10 mouse cellular contexts compared by ENCODE assay signal in the genomic region with DNA sequence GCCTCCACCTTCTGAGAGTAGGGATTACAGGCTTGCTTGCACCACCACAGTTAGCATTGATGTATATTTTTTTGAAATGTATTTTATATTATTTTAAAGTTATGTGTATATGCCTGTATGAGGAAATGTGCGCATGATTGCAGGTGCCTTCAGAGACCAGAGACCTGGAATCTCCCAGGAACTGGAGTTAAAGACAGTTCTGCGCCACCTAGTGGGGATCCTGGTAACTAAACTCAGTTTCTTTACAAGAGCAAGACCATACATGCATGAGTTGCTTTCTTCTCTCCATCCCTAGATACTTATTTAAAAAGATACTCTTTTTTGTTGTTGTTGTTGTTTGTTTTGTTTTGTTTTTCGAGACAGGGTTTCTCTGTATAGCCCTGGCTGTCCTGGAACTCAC. TPM values are rescaled to one million over a fixed set of nuclear protein-coding genes. Genes with fewer than 3 reads are reported as not detected.
DNase-seq lines count a peak whose midpoint lies in the region; ATAC-seq and TF ChIP-seq lines count a peak whose summit lies in the region.
"Had no signal": no experiment of that assay in that cellular context is flagged by ENCODE, and none has a peak within 500 bp of the region (broad histone marks: within the 10 kb centered on the region; RNA-seq: fewer than 3 reads in every experiment).

No protein-coding gene starts in this region.

- H3K9ac ChIP-seq in midbrain, embryonic 11.5 days (ENCODE audit: low read length) = no peak overlapping the region
- H3K9ac ChIP-seq in midbrain, embryonic 16.5 days (ENCODE audit: low read depth, low read length) = no peak overlapping the region
- H3K9ac ChIP-seq: heart, embryonic 15.5 days had no signal

- H3K9me3 ChIP-seq in midbrain, embryonic 11.5 days (ENCODE audit: control insufficient read depth, low read length) = no peaks in the 10 kb centered on the region
- H3K9me3 ChIP-seq in midbrain, embryonic 16.5 days (replicated peaks; ENCODE audit: control insufficient read depth, low read length, poor library complexity, severe bottlenecking) = no peaks in the 10 kb centered on the region
- H3K9me3 ChIP-seq: heart, embryonic 15.5 days had no signal

- H3K4me1 ChIP-seq in midbrain, embryonic 11.5 days (ENCODE audit: control insufficient read depth, insufficient read depth, low read length) = peaks cover under 1% of the 10 kb centered on the region; the same call in 1 of the 2 replicates
- H3K4me1 ChIP-seq in midbrain, embryonic 16.5 days (ENCODE audit: control insufficient read depth, insufficient read depth, low read length) = peaks cover 4% of the 10 kb centered on the region; the same call in 1 of the 2 replicates
- peaks cover 9% of the 10 kb centered on the region; the same call in 1 of the 2 replicates for H3K4me1 ChIP-seq in bone marrow macrophage, adult 2 months (ENCODE audit: control insufficient read depth, insufficient read depth, low read length)

- H3K27me3 ChIP-seq in midbrain, embryonic 11.5 days (ENCODE audit: control insufficient read depth, insufficient read depth, low read length) = no peaks in the 10 kb centered on the region
- no peaks in the 10 kb centered on the region for H3K27me3 ChIP-seq in midbrain, embryonic 16.5 days (ENCODE audit: control insufficient read depth, insufficient read depth, low read depth, low read length)
- H3K27me3 ChIP-seq: heart, embryonic 15.5 days had no signal

- no peak overlapping the region for H3K4me2 ChIP-seq in midbrain, embryonic 11.5 days
- no peak overlapping the region for H3K4me2 ChIP-seq in midbrain, embryonic 16.5 days (ENCODE audit: low read length)
- H3K4me2 ChIP-seq: heart, embryonic 15.5 days had no signal

- 20% methylated on average over 3 of the region's 3 CpGs for WGBS in midbrain, embryonic 11.5 days
- 17% methylated on average over 3 of the region's 3 CpGs for WGBS in midbrain, embryonic 16.5 days

- TF ChIP-seq CTCF in bone marrow macrophage, adult 2 months (IDR thresholded peaks at IDR 0.05; ENCODE audit: low read depth, low read length) = peak; percentile 35; the same call in 1 of the 2 replicates

- no peak for ATAC-seq in cerebellum, adult (ENCODE audit: insufficient number of reproducible peaks, low FRiP score, low TSS enrichment)
- no peak for ATAC-seq in midbrain, embryonic 11.5 days (ENCODE audit: low FRiP score)
- ATAC-seq in midbrain, embryonic 16.5 days = no peak
- peak; percentile 50; the same call in 1 of the 2 replicates for ATAC-seq in frontal cortex, adult (ENCODE audit: low TSS enrichment)

- no peak overlapping the region for H3K4me3 ChIP-seq in midbrain, embryonic 11.5 days (ENCODE audit: low read depth, low read length)
- H3K4me3 ChIP-seq in midbrain, embryonic 16.5 days (ENCODE audit: low read depth, low read length) = no peak overlapping the region
- H3K4me3 ChIP-seq in bone marrow macrophage, adult 2 months (ENCODE audit: insufficient read depth, low read length) = no peak overlapping the region
- H3K4me3 ChIP-seq: heart, embryonic 15.5 days; myocyte had no signal

- H3K36me3 ChIP-seq in midbrain, embryonic 11.5 days (ENCODE audit: control insufficient read depth, insufficient read depth, low read length) = no peaks in the 10 kb centered on the region
- H3K36me3 ChIP-seq in midbrain, embryonic 16.5 days (ENCODE audit: control insufficient read depth, insufficient read depth, low read length) = no peaks in the 10 kb centered on the region
- H3K36me3 ChIP-seq: heart, embryonic 15.5 days had no signal

- no peak for TF ChIP-seq POLR2A in bone marrow macrophage, adult 2 months (IDR thresholded peaks at IDR 0.05; ENCODE audit: borderline replicate concordance, low read depth, low read length)

- H3K27ac ChIP-seq in midbrain, embryonic 11.5 days (ENCODE audit: low read depth, low read length) = no peak overlapping the region
- no peak overlapping the region for H3K27ac ChIP-seq in midbrain, embryonic 16.5 days (ENCODE audit: low read length)
- H3K27ac ChIP-seq in bone marrow macrophage, adult 2 months (ENCODE audit: insufficient read depth, low read depth, low read length) = no peak overlapping the region
- H3K27ac ChIP-seq: heart, embryonic 15.5 days had no signal

- DNase-seq in cerebellum, adult 18-20 months = peak; percentile 77
- peak; percentile 97 for DNase-seq in midbrain, embryonic 11.5 days (ENCODE audit: low spot score, missing footprints)
- peak; percentile 51 to 78 for DNase-seq in lung, adult 18-20 months
- DNase-seq in spleen, postnatal 4 days (ENCODE audit: low spot score in 2 of 2) = peak; percentile 72 to 87

RNA-seq across cellular contexts. Expression of a gene that starts 4.5 kb away (rescaled TPM):
- polyA plus RNA-seq in midbrain, embryonic 11.5 days (2014; fragmentation: Nextera tagmentation; extraction: Ambion mirVana) = 9.4 and 12.2 TPM in 2 replicates
- polyA plus RNA-seq in midbrain, embryonic 16.5 days (2015; fragmentation: Nextera tagmentation; extraction: Ambion mirVana) = 14.3 and 15.2 TPM in 2 replicates
- polyA plus RNA-seq in bone marrow macrophage, adult 2 months (2012; ENCODE audit: insufficient read depth, insufficient read length, missing spikeins) = 15.7 and 18.3 TPM in 2 replicates

RNA-seq across cellular contexts. Expression of a gene that starts 19.1 kb away (rescaled TPM):
- 27.6 and 32.0 TPM in 2 replicates for polyA plus RNA-seq in midbrain, embryonic 11.5 days (2014; fragmentation: Nextera tagmentation; extraction: Ambion mirVana)
- 15.3 and 16.0 TPM in 2 replicates for polyA plus RNA-seq in midbrain, embryonic 16.5 days (2015; fragmentation: Nextera tagmentation; extraction: Ambion mirVana)
- 348 and 352 TPM in 2 replicates for polyA plus RNA-seq in bone marrow macrophage, adult 2 months (2012; ENCODE audit: insufficient read depth, insufficient read length, missing spikeins)

RNA-seq across cellular contexts. Expression of a gene that starts 29.3 kb away (rescaled TPM):
- 13.4 and 15.4 TPM in 2 replicates for polyA plus RNA-seq in midbrain, embryonic 11.5 days (2014; fragmentation: Nextera tagmentation; extraction: Ambion mirVana)
- polyA plus RNA-seq in midbrain, embryonic 16.5 days (2015; fragmentation: Nextera tagmentation; extraction: Ambion mirVana) = 12.0 and 16.4 TPM in 2 replicates
- 5.3 and 10.5 TPM in 2 replicates for polyA plus RNA-seq in bone marrow macrophage, adult 2 months (2012; ENCODE audit: insufficient read depth, insufficient read length, missing spikeins)

RNA-seq across cellular contexts. Expression of a gene that starts 29.8 kb away (rescaled TPM):
- 463 and 499 TPM in 2 replicates for polyA plus RNA-seq in midbrain, embryonic 11.5 days (2014; fragmentation: Nextera tagmentation; extraction: Ambion mirVana)
- polyA plus RNA-seq in midbrain, embryonic 16.5 days (2015; fragmentation: Nextera tagmentation; extraction: Ambion mirVana) = 348 and 379 TPM in 2 replicates
- 88.0 and 88.8 TPM in 2 replicates for polyA plus RNA-seq in bone marrow macrophage, adult 2 months (2012; ENCODE audit: insufficient read depth, insufficient read length, missing spikeins)

RNA-seq across cellular contexts. Expression of a gene that starts 42.8 kb away (rescaled TPM):
- 102 TPM in 2 replicates for polyA plus RNA-seq in midbrain, embryonic 11.5 days (2014; fragmentation: Nextera tagmentation; extraction: Ambion mirVana)
- polyA plus RNA-seq in midbrain, embryonic 16.5 days (2015; fragmentation: Nextera tagmentation; extraction: Ambion mirVana) = 124 and 126 TPM in 2 replicates
- polyA plus RNA-seq in bone marrow macrophage, adult 2 months (2012; ENCODE audit: insufficient read depth, insufficient read length, missing spikeins) = 97.4 and 105 TPM in 2 replicates

Comparison
In these comparisons a context has a peak if more than half of its experiments do, and no peak if none do; other contexts are left out.
1. RNA of a gene that starts 19.1 kb away (polyA plus RNA-seq): 348 to 352 TPM in bone marrow macrophage, adult 2 months; 27.6 to 32.0 TPM in midbrain, embryonic 11.5 days and 15.3 to 16.0 TPM in midbrain, embryonic 16.5 days; every median in the first group is over 10 times any median in the second.
2. Peak in every context shown above with its lines, with median percentiles within 50 percentile points of each other: DNase-seq.